Mouse (Mus musculus) CH12.LX (cell line): ENCODE results near the gene Ppp1r12a.

Experiments
- CTCF ChIP-seq, 2 experiments: IDR thresholded peaks in 1 of 2; conservative IDR thresholded peaks in 1 of 2; 2 replicates each; pipeline ENCODE4 v1.5.1; 2011 to 2012; ENCODE audit warnings: low read depth in 2 of 2, low read length in 2 of 2, improper control_type of control experiment in 1 of 2, inconsistent platforms in 1 of 2, mild to moderate bottlenecking in 1 of 2, moderate library complexity in 1 of 2
- ZKSCAN1 ChIP-seq: IDR thresholded peaks from 2 replicates; pipeline ENCODE4 v1.6.1; 2012; ENCODE audit warnings: low read depth, inconsistent platforms, low read length, improper control_type of control experiment, borderline replicate concordance
- ZNF384 ChIP-seq: IDR thresholded peaks from 2 replicates; pipeline ENCODE4 v1.6.1; 2012; ENCODE audit warnings: low read depth, low read length, improper control_type of control experiment, inconsistent platforms

- no peak for TF ChIP-seq ZKSCAN1
- no peak for TF ChIP-seq ZNF384
- no peak for TF ChIP-seq CTCF (conservative IDR thresholded peaks at IDR 0.05 in 1 of 2, IDR thresholded peaks at IDR 0.05 in 1 of 2; ENCODE audit: low read depth in 2 of 2, low read length in 2 of 2)
These were observed 102.6 kb downstream of the Ppp1r12a start for GRCm38 (mm10) chr10:108264641-108265040.
